8 mouse cellular contexts compared by ENCODE assay signal in the genomic region with DNA sequence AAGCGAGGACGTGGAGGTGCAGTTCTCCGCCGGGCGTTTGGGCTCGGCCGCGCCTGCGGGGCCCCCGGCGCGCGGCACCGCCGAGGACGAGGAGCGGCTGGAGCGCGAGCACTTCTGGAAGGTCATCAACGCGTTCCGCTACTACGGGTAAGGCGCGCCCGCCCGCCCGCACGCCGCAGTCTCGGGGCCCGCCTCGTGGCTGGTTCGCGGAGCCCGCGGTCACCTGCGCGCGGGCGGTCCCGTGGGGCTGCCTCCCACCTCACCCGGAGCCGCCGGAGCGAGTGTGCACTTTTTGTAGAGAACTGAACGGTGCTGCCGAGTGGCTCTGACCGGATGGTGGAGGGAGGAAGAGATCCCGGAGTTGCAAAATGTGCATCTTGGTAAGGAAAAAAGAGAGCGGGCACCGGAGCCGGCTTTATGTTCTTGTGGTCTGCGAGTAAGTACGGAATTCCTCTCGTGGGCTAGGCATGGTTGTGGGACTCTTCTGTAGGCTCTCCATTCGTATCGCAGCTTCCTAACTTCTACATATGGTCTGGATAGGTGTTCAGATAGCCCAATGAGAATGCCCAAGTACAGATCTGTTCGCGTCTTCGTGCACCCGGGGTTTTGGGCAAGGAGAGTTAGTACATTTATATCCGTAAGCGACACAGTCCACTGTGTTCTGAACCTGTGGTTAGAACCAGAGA. TPM values are rescaled to one million over a fixed set of nuclear protein-coding genes. Genes with fewer than 3 reads are reported as not detected.
DNase-seq lines count a peak whose midpoint lies in the region; ATAC-seq lines count a peak whose summit lies in the region.

No protein-coding gene starts in this region.

- peak overlapping the region; percentile 80 for H3K4me2 ChIP-seq in heart, embryonic 11.5 days
- peak overlapping the region; percentile 82 for H3K4me2 ChIP-seq in liver, embryonic 12.5 days
- peak overlapping the region; percentile 60 for H3K4me2 ChIP-seq in neural tube, embryonic 11.5 days (ENCODE audit: low read depth)

- peak overlapping the region; percentile 81 for H3K4me3 ChIP-seq in heart, embryonic 11.5 days (ENCODE audit: low read depth, low read length)
- peak overlapping the region; percentile 83 for H3K4me3 ChIP-seq in liver, embryonic 12.5 days
- peak overlapping the region; percentile 76 for H3K4me3 ChIP-seq in neural tube, embryonic 11.5 days (ENCODE audit: low read depth, low read length)

- WGBS in heart, embryonic 11.5 days (ENCODE audit: insufficient replicate concordance) = under 1% methylated on average over 44 of the region's 64 CpGs
- WGBS in liver, embryonic 12.5 days (ENCODE audit: insufficient replicate concordance) = under 1% methylated on average over 50 of the region's 64 CpGs
- under 1% methylated on average over 54 of the region's 64 CpGs for WGBS in neural tube, embryonic 11.5 days

- H3K9ac ChIP-seq in heart, embryonic 11.5 days (ENCODE audit: low read depth, low read length) = peak overlapping the region; percentile 90
- H3K9ac ChIP-seq in liver, embryonic 12.5 days = peak overlapping the region; percentile 91
- H3K9ac ChIP-seq in neural tube, embryonic 11.5 days (ENCODE audit: low read length) = peak overlapping the region; percentile 79

- H3K27me3 ChIP-seq in heart, embryonic 11.5 days (ENCODE audit: control insufficient read depth, insufficient read depth, low read length) = no peaks in the 10 kb centered on the region
- no peaks in the 10 kb centered on the region for H3K27me3 ChIP-seq in liver, embryonic 12.5 days (replicated peaks)
- no peaks in the 10 kb centered on the region for H3K27me3 ChIP-seq in neural tube, embryonic 11.5 days (ENCODE audit: control insufficient read depth, insufficient read depth, low read length)

- no peaks in the 10 kb centered on the region for H3K36me3 ChIP-seq in heart, embryonic 11.5 days (ENCODE audit: control insufficient read depth, insufficient read depth, low read length)
- H3K36me3 ChIP-seq in liver, embryonic 12.5 days = peaks cover 4% of the 10 kb centered on the region; the same call in 1 of the 2 replicates
- H3K36me3 ChIP-seq in neural tube, embryonic 11.5 days (ENCODE audit: control insufficient read depth, insufficient read depth, low read length) = no peaks in the 10 kb centered on the region

- H3K4me1 ChIP-seq in heart, embryonic 11.5 days (ENCODE audit: control insufficient read depth, insufficient read depth, low read length) = peaks cover 9% of the 10 kb centered on the region
- H3K4me1 ChIP-seq in liver, embryonic 12.5 days = peaks cover 45% of the 10 kb centered on the region
- peaks cover 18% of the 10 kb centered on the region for H3K4me1 ChIP-seq in neural tube, embryonic 11.5 days (ENCODE audit: control insufficient read depth, insufficient read depth, low read length)

- ATAC-seq in heart, embryonic 11.5 days (replicated peaks; ENCODE audit: insufficient number of reproducible peaks, low FRiP score, low TSS enrichment) = peak; percentile 72
- peak; percentile 75 for ATAC-seq in liver, embryonic 12.5 days
- peak; percentile 2; the same call in 1 of the 2 replicates for ATAC-seq in neural tube, embryonic 11.5 days (ENCODE audit: insufficient read depth, low FRiP score, low TSS enrichment)

- H3K9me3 ChIP-seq in heart, embryonic 11.5 days (replicated peaks; ENCODE audit: control insufficient read depth, low read length) = no peaks in the 10 kb centered on the region
- no peaks in the 10 kb centered on the region for H3K9me3 ChIP-seq in liver, embryonic 12.5 days (replicated peaks)
- no peaks in the 10 kb centered on the region for H3K9me3 ChIP-seq in neural tube, embryonic 11.5 days (ENCODE audit: control insufficient read depth, low read length)

- H3K27ac ChIP-seq in heart, embryonic 11.5 days (ENCODE audit: low read depth, low read length) = peak overlapping the region; percentile 87
- H3K27ac ChIP-seq in liver, embryonic 12.5 days = peak overlapping the region; percentile 93
- peak overlapping the region; percentile 46; the same call in 1 of the 2 replicates for H3K27ac ChIP-seq in neural tube, embryonic 11.5 days (ENCODE audit: low read depth, low read length)

- peak; percentile 70 for DNase-seq in A20 (ENCODE audit: low read depth, low spot score)
- peak; percentile 46 to 58 for DNase-seq in adrenal gland, adult 18-20 months (ENCODE audit: low spot score in 2 of 2)
- DNase-seq in embryo, embryonic 11.5 days (ENCODE audit: low read depth, low spot score) = peak; percentile 27
- DNase-seq in kidney, postnatal 10 days = peak; percentile 64
- DNase-seq in neural tube, embryonic 11.5 days (ENCODE audit: low spot score) = peak; percentile 56
- DNase-seq in testis, postnatal 10 days (ENCODE audit: low spot score) = peak; percentile 76

RNA-seq across cellular contexts. Expression of a gene that starts 0.6 kb away (rescaled TPM):
- 10 to 100 TPM; 22.8 to 25.0 TPM for total RNA-seq in adrenal gland, adult 18-20 months (2021)
- 21.7 and 26.5 TPM in 2 replicates for polyA plus RNA-seq in heart, embryonic 11.5 days (2014; fragmentation: Nextera tagmentation; extraction: Ambion mirVana)
- polyA plus RNA-seq in liver, embryonic 12.5 days (2016; fragmentation: Nextera tagmentation; extraction: Ambion mirVana) = 45.4 and 46.8 TPM in 2 replicates
- 24.2 and 27.1 TPM in 2 replicates for polyA plus RNA-seq in neural tube, embryonic 11.5 days (2014; fragmentation: Nextera tagmentation; extraction: Ambion mirVana)

RNA-seq across cellular contexts. Expression of a gene that starts 39.4 kb away (rescaled TPM):
- 10 to 100 TPM; 11.1 to 14.3 TPM for total RNA-seq in adrenal gland, adult 18-20 months (2021)
- 6.0 and 7.6 TPM in 2 replicates for polyA plus RNA-seq in heart, embryonic 11.5 days (2014; fragmentation: Nextera tagmentation; extraction: Ambion mirVana)
- polyA plus RNA-seq in liver, embryonic 12.5 days (2016; fragmentation: Nextera tagmentation; extraction: Ambion mirVana) = 6.3 and 7.2 TPM in 2 replicates
- 7.4 and 8.1 TPM in 2 replicates for polyA plus RNA-seq in neural tube, embryonic 11.5 days (2014; fragmentation: Nextera tagmentation; extraction: Ambion mirVana)

RNA-seq across cellular contexts. Expression of a gene that starts 39.6 kb away (rescaled TPM):
- 100 to 1,000 TPM; 111 to 124 TPM for total RNA-seq in adrenal gland, adult 18-20 months (2021)
- polyA plus RNA-seq in heart, embryonic 11.5 days (2014; fragmentation: Nextera tagmentation; extraction: Ambion mirVana) = 60.2 and 65.4 TPM in 2 replicates
- 60.8 and 65.1 TPM in 2 replicates for polyA plus RNA-seq in liver, embryonic 12.5 days (2016; fragmentation: Nextera tagmentation; extraction: Ambion mirVana)
- polyA plus RNA-seq in neural tube, embryonic 11.5 days (2014; fragmentation: Nextera tagmentation; extraction: Ambion mirVana) = 50.0 and 51.7 TPM in 2 replicates

RNA-seq across cellular contexts. Expression of a gene that starts 41.8 kb away (rescaled TPM):
- 10 to 100 TPM; 12.8 to 13.4 TPM for total RNA-seq in adrenal gland, adult 18-20 months (2021)
- polyA plus RNA-seq in heart, embryonic 11.5 days (2014; fragmentation: Nextera tagmentation; extraction: Ambion mirVana) = 26.9 and 27.7 TPM in 2 replicates
- 50.8 and 53.0 TPM in 2 replicates for polyA plus RNA-seq in liver, embryonic 12.5 days (2016; fragmentation: Nextera tagmentation; extraction: Ambion mirVana)
- 77.6 and 81.0 TPM in 2 replicates for polyA plus RNA-seq in neural tube, embryonic 11.5 days (2014; fragmentation: Nextera tagmentation; extraction: Ambion mirVana)

Comparison
In these comparisons a context has a peak if more than half of its experiments do, and no peak if none do; other contexts are left out.
1. Peak in every context shown above with its lines: DNase-seq, ATAC-seq, H3K4me3 ChIP-seq and H3K27ac ChIP-seq.
2. ATAC-seq: peak in every context shown above with its lines; median percentile 75 in liver, embryonic 12.5 days; 72 in heart, embryonic 11.5 days; 2 in neural tube, embryonic 11.5 days.